Mouse (Mus musculus) monocyte, adult 5-6 weeks (primary cell): ENCODE measurements at regions not wholly inside any gene's neighbourhood (a gene's known extent, or its start where the extent isn't known, plus 50 kb on each side); places are given as distances from the start of the nearest gene placed in this dataset.

Source experiments
- ATAC-seq: fragments of 153-309, 156-312 bp; replicated peaks from 2 replicates; pipeline ENCODE4 v1.8.0; 2017; ENCODE audit warnings: mild to moderate bottlenecking; ENCODE audit not compliant: low TSS enrichment, insufficient number of reproducible peaks, severe bottlenecking, poor library complexity, low FRiP score

DNA sequence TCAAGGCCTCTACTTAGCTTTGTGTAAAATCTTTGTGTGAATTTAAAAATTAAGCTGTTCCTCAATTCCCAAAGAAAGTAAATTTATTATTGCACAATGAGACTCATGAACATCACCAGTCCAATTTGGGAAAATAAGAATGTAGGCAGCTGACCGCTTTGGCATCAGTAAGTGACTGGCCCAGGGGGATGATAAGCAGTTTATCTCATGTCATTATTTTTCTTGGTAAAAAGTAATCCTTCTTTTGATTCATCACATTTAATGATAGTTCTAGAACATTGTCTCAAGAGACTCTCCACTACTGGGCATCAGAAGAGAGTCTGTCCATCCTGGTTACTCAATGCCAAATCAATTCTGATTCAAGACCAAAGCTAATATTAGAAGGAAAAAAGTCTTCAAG is 203.6 kb downstream of the Ibtk start:
- no peak for ATAC-seq

DNA sequence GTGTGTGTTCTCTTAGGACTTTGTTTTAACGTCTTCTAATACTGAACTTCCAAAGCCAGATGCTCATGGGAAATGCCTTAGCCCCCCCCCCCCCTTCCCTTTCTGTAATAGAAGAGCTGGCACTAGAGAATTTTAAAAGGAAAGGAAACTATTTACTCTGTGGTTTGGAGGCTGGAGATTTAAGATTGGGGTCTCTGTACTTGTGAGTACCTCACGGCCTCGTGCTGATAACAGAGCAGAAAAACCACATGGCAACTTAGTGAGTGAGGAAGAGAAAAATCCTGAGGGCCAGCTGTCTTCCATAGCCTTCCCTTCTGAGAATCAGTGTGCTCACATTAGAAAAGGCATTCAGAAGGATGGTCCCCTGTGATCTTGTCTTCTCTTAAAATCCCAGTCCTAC is 210.6 kb downstream of the Ibtk start:
- ATAC-seq: no peak

DNA sequence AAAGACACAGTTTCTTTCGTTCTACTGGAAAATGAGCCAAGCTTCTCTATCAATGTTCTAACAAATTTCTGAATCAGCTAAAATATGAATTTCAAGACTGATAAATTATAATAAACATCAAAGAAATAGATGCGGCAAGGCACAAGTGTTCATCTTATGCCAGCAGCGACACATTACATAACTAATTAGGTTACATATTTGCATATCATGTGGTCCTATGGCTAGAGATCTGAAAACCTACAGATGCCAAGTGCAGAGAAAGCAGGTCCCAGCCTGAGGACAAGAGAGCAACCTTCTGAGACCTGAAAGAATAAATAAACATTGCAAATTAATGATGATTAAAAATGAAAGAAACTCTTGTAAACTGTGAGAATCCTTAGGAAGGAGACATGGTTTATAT is 201.3 kb upstream of the Tent5a start:
- ATAC-seq: no peak

DNA sequence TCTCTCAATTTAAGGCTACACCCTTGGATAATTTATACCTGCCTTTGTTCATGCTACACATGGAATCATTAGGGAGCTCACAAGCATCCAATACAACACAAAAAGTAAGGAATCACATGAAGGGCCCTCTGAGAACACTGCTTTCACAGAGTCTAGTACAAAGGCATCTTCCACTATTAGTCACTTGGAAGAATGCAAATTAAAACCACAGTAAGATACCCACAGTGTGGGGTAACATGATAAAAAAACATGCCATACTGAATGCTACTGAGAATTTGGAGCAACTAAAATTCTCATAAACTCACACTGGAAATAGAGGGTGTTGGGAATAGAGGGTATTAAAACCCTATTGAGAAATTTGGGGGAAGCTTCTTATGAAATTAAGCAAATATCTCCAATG is 197.6 kb upstream of the Tent5a start:
- ATAC-seq: no peak

DNA sequence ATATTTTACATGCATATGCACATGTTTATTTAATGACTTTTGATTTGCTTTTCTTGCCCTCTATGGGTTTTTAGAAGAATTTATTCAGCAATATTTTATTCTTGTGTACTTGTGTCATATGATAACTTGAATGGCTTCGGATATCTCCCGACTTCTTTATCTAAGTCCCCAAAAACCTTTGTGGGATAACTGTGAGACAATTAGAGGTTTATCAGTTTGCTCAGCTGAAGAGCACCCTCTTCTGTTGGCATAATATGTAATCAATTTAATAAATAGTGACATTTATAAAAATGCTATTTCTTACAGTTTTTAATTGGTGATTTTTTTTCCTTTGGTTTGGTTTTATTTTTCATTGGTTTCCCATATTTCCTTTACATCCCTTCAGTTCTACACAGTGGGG is 194.2 kb upstream of the Tent5a start:
- ATAC-seq: no peak

DNA sequence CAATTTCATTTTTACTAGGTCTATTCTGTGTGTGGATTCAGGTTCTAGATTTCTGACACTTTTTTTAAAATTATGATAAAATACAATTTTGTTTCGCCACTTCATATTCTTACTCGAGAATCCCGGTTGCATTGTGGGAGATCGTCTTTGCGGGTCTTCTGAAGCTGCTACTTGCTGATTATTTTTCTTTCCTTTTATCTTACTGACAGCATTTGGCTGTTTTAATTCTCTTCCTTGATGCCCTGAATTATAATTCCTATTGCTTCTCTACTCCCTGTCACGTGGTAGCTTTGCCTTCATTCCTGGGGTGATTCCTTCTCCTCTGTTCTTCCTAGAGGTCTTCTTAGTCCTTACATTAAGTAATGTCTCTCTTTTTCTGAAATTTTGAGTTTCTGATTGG is 193.8 kb upstream of the Tent5a start:
- ATAC-seq: no peak

DNA sequence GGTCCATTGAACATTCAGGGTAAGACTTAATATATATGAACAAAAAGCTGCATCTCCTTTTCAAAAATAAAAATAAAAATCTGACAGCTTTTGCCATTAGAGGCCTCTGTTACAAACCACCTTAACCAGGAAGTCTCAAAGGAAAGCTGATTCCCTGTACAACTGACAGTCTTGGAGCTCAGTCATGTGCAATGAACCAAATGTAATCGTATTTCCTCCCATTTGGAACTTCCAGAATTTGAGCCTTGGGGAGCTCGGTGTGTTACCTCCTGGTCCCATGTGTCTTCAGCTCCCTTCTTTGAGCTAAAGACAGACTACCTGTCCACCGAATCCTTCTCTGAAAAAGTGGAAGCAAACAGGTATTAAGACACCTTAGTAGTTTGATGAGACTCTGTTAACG is 171.9 kb upstream of the Tent5a start:
- no peak for ATAC-seq

DNA sequence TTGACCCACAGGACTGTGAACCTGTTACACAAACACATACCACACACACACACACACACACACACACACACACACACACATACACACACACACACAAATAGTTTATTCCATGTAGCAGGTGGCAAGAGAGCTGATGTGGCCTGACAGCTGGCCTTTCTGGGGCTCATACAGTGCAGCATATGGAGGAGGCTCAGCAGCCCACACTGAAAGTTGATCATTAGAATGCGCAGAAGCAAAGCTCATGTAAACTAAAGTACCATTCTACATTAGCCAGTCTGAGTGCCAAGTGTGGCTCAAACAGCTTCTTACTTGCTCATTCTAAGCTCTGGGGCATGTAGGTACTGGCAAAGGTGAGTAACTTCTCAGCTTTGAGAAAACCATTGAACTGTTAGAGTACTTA is 170.2 kb upstream of the Tent5a start:
- no peak for ATAC-seq

DNA sequence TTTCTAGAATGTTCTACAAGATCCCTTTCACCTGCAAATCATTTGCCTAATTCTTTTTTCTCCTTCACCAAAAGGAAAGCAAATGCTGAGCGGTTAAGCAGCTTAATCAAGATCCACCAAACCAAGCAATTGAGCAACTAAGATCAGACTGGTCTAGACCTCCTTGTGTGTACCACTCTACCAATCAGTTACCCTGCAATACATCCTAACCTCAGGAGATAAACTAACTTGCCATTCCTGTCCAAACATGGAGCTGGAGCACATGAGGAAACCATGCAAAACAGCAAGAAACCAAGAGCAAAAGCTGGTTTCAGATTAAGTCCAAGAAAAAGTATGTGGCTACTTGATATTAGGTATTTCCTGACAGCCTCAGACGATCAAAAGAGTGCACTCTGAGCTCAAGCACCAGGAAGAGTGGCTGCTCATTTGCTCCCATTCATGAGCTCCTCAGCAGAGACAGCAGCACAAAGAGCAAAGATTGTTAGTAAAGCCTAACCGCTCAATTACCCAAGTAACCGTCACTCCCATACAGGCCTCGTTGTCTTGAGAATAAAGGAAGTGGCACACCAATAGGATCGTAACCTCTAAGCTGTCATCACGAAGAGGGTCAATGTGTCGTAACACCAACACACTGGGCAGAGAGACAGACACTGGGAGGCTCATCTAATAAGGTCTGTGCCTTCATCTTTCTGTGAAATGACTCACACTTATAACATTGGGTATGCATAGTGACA is 169.5 kb upstream of the Tent5a start:
- ATAC-seq: peak; percentile 96

DNA sequence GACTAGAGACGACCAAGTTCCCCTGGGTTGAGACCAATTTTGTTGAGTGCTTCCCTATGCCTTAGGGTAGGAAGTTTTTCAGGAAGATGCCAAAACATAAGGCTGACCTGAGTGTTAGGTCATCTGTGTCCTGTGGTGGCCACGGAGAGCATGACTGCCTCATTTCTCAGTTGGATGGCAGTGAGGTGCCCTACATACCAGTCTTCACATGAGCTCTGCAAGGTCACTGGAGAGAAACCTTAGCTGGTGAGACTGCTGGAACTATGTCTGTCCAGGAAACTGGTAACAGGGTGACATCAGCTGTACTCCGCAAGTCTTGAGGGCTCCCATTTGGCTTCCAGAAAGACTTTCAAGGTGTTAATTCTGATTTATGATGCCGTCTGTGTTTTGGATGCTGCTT is 167.9 kb upstream of the Tent5a start:
- no peak for ATAC-seq

DNA sequence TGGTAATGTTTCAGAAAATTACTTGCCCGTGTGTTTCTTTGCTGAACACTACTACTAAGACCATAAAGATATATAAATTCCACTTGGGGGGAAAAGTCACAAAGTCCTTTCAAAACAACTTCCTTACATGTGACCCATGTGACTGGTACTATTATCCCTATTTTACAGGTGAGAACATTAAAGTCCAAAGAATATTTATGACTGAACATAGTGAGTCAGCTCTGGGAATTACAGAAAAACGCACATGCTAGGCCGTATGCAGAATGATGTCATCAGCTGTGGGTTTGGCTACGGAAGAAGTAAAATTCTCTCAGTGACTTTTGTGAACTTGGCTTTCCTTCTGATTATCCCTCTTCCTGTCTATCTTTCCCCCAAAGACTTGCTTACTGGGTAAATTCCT is 166.6 kb upstream of the Tent5a start:
- ATAC-seq: no peak

DNA sequence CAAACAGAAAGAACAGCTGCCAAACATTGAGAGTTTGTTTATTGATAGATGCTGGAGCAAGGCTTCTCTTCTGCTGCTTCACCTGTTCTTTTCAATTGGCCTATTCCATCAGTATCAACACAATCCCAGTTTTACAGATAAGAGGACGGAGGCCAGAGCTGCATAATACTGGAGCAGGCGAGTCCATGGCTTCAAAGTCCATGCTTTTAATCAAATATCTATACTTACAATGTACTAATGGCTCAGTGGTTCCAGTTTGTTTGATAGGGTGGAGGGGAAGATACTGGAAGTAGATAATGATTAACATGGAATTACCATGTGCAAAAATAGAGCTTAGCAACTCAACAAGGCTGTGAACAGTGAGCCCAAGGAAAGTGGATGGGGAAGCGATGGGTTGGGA is 163.2 kb upstream of the Tent5a start:
- ATAC-seq: no peak

DNA sequence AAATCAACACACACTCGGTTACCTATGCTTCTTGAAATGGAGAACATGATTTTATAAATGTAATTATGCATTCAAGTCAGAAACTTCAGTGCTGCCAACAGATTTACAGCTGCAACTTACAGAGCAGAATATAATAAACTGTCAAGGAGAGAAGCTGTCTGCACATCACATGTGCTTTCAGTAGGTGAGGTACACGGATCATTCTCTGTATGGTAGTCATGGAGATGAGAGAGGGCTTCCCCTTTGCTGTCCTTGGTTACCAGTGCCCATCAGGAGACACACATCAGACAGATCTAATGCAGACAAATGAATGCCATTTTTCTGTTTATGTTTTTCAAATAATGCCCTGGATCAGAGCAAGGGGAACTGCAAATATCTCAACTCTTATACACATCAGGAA is 160.8 kb upstream of the Tent5a start:
- no peak for ATAC-seq

DNA sequence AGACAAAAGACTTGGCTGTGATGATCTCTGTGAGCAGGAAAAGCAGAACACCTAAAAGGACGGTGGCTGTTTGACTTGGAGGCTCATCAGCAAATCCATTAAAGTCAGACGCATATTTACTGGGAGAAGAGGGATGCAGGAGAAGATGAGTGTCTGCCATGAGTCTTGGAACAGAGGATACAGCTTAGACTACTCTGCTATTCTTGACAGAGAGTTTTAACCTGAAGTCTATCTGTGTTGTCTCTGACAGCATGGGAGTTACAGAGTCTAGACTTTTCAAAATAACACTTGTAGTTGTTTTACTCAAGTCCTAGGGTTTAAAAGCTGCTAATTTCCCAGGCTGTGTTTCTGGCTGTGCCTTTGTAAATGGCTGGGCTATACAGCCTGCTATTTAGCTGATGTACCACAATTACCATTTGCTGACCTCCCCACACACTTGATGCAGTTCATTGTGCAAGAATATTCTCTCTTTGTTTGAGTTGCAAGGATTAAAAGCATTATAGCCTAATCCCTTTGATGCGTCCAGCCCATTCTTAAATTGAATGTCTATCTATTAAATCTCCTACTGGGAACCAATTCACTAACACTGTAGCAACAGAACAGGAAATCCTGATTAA is 160.0 kb upstream of the Tent5a start:
- no peak for ATAC-seq

DNA sequence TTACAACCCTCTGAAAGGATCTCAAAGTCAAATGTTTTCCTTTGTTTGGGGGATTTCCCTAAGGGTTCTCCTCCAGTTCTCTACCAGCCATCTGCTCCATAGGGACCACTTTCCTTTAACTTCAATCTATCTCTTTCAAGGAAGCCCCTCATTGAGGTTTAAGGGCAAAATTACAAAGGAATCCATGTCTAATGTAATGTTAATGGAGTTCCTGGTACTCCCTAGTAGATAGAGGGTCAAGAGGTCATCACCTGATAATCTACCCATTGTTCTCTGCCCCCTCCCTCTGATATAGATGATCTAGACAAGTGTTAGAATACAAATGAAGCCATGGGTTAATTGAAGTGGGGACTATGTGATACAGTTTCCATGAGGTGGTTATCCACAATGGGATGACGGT is 158.6 kb upstream of the Tent5a start:
- no peak for ATAC-seq

DNA sequence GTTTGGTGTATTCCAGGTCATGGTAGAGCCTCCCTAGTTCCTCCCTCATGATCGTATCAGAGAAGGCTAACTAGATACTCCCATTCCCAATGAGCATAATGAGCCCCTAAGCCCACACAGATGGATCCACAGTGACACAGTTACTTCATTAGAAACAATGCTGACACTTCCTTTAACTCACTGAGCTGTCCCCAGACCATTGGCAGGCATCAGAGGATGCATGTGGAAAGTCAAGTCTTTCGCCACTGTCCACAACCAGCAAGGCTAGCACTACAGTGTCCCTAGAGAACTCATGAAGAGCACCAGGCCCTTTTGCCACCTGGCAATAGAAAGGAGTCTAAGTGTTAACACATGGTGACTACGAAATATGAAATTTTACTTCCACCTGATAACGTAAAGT is 156.1 kb upstream of the Tent5a start:
- ATAC-seq: no peak

DNA sequence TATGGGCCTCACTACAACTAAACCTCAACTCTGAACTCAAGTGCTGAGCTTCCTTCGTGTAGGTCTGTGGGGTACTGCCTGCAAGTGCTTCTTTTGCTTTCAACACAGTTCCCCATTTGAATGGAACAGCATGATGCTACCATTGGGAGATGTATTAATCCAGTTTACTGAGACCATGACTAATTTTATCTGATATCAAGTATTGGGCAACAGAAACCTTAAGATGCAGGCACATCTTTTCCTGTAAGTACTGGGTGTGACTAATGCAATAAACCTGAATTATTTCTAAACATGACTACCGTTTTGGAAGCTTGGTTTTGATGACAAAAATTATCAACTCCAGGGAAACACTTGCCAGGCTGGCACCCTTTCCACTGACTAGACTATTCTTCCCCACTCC is 153.4 kb upstream of the Tent5a start:
- ATAC-seq: no peak

DNA sequence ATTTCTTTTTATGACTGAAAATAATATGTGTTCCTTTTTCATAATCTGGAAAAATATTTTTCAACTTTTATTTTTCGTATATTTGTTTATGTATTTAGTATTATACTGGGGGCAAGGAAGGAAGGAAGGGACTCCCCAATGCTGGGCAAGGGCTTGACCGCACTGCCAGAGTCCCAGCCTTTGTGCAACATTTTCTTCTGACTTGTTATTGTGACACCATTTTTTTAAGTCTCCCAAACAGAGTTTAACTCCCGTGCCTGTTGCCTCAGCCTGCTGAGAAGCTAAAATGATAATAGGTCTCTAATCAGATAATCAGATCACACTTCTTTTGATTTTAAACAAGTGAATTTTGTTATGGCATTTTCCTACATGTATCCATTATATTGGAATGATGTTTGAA is 148.1 kb upstream of the Tent5a start:
- ATAC-seq: no peak

DNA sequence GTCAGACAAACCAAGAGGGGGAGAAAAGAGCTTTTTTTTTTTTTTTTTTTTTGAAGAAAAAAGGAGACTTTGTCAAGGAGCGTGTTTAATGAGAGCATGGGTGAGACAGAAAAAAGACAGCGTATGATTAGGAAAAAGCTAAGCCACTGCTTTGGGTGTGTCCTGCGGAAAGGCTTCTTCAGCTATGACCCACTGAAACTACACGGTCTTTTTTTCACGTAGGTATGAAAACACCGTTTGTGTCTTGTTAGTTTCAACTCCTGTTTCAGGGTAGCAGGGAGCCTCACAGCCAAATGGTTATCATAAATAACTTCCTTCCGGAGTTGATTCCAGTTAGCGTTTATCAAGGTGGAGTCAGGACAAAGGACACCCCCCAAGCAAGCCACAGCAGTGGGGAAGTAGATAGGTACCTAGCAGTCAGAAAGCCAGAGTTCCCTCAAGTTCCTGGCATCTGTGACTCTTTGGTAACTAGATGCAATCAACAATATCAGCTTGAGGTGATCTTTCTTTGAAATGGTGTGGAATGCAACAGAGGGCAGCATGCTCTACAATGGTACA is 143.2 kb upstream of the Tent5a start:
- ATAC-seq: no peak

DNA sequence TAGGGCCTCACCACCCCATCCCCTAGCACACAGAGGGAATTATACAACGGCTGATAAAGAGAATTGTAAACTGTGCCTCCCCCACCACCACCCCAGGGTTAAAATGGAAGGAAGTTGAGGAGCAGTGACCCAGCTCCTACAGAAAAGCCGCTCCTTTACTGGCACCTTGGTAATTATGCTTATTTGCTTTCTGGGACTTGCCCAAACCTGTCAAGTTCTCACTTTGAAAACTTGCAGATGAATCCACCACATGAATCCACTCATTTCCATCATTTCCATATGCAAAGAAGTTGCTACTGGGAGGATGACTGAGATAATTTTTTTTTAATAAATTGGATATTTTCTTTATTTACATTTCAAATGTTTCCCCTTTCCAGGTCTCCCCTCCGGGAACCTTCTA is 142.1 kb upstream of the Tent5a start:
- ATAC-seq: no peak

DNA sequence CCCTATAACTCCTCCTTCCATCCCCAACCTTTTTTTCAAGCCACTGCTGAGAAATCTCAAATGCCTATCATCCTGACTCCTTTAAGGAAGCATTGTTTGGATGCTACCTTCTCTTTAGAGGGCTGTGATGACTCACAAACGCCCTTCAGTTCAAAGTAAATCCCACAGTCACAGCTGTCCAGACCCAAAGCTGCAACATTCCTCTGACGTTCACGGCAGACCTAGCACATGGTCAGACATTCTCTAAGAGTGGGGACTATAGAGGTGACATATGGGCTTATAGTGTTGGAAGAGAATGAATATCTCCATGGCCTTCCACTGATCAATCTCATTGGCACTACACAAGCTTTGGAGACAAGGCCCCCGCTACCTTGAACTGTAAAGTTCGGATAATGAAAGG is 139.5 kb upstream of the Tent5a start:
- ATAC-seq: no peak
